Mouse (Mus musculus): ENCODE measurements around the gene Olfr1368. TPM values are rescaled to one million over a fixed set of nuclear protein-coding genes. Genes with fewer than 3 reads are reported as not detected.

Gene Olfr1368
- not detected in 2 replicates for polyA plus RNA-seq (2015; fragmentation: Nextera tagmentation; extraction: Ambion mirVana)

DNA sequence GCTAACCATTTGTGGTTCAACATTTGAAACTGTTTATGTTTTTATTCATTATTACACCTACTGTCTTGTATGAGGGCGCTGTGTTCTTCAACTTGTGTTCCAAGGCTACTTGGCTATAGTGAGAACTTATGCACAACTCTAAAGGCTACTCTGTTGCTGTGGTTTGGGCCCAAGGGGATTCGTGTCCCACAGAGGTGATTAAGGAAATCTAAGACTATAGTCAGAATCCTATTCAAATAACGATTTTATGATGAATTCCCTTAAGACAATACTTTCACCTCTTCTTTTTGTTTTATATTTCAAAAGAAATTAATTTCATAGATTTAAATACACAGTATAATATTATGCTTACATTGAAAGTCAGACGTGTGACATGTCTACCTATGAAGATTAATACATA is at the start of gene Olfr1368:
Gene Olfr1368, minus strand, starts transcription at position 101 of the 400 bp plus-strand sequence.
- DNase-seq (ENCODE audit: low spot score) (no peak), ATAC-seq (replicated peaks; ENCODE audit: low FRiP score, low read depth) (no peak)
- 75% methylated on average over 4 of the region's 4 CpGs for WGBS
- Histone ChIP-seq H3K27me3 (ENCODE audit: insufficient read depth, low read length) (no peaks in the 10 kb centered on the region), H3K36me3 (ENCODE audit: insufficient read depth, low read length) (no peaks in the 10 kb centered on the region), H3K4me2 (ENCODE audit: low read length) (no peak within 1 kb of the TSS), H3K27ac (no peak within 1 kb of the TSS), H3K9ac (ENCODE audit: low read depth, low read length) (no peak within 1 kb of the TSS), H3K4me3 (replicated peaks; ENCODE audit: low read depth, low read length) (no peak within 1 kb of the TSS), H3K4me1 (replicated peaks; ENCODE audit: insufficient read depth, low read length) (no peaks in the 10 kb centered on the region), H3K9me3 (replicated peaks; ENCODE audit: low read length) (no peaks in the 10 kb centered on the region)
- no peak for TF ChIP-seq CTCF (IDR thresholded peaks at IDR 0.05; ENCODE audit: low read depth)

DNA sequence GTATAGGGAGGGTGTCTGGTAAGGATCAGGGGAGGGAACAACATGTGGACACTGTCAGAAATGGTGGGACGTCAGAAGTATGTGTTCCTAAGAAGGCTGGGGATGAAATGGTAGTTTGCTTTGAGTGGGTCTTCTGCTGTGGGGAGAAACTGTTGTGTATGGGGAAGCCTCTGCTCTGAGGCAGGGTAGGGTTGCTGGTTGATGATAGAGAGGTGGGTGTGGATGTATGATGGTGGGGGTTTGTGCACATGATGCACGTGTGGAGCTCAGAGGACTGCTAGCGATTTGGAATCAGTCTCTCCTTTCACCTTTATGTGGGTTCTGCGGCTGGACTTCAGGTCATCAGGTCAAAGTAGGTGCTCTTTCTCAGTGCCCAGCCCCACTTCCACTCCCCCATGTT is 39.9 kb upstream of the Olfr1368 start:
- no peaks in the 10 kb centered on the region for H3K9me3 ChIP-seq (replicated peaks; ENCODE audit: low read length)
- peaks cover 65% of the 10 kb centered on the region for H3K36me3 ChIP-seq (ENCODE audit: insufficient read depth, low read length)
- H3K4me2 ChIP-seq (ENCODE audit: low read length), result no peak overlapping the region
- DNase-seq (ENCODE audit: low spot score) (no peak), ATAC-seq (replicated peaks; ENCODE audit: low FRiP score, low read depth) (no peak)
- TF ChIP-seq CTCF (IDR thresholded peaks at IDR 0.05; ENCODE audit: low read depth), result no peak
- no peak overlapping the region for H3K27ac ChIP-seq
- H3K4me3 ChIP-seq (replicated peaks; ENCODE audit: low read depth, low read length), result no peak overlapping the region
- no peaks in the 10 kb centered on the region for H3K27me3 ChIP-seq (ENCODE audit: insufficient read depth, low read length)
- H3K9ac ChIP-seq (ENCODE audit: low read depth, low read length), result no peak overlapping the region
- H3K4me1 ChIP-seq (replicated peaks; ENCODE audit: insufficient read depth, low read length), result peaks cover 9% of the 10 kb centered on the region
- 71% methylated on average over 4 of the region's 4 CpGs for WGBS

DNA sequence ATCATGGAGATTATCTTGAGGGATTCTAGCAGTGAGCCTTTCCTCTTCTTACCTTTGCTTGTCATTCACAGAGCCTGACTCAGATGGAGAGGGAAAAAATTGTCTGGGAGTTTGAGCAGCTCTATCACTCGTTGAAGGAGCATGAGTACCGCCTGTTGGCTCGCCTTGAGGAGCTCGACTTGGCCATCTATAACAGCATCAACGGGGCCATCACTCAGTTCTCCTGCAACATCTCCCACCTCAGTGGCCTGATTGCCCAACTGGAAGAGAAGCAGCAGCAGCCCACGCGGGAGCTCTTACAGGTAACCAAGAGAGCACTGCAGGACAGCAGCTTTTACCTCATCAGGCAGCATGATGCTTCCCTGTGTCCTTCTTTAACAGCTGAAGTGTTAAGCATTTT is 38.0 kb upstream of the Olfr1368 start:
- Histone ChIP-seq H3K4me1 (replicated peaks; ENCODE audit: insufficient read depth, low read length) (peaks cover 9% of the 10 kb centered on the region), H3K4me3 (replicated peaks; ENCODE audit: low read depth, low read length) (no peak overlapping the region), H3K9me3 (replicated peaks; ENCODE audit: low read length) (no peaks in the 10 kb centered on the region), H3K27ac (no peak overlapping the region), H3K9ac (ENCODE audit: low read depth, low read length) (no peak overlapping the region), H3K27me3 (ENCODE audit: insufficient read depth, low read length) (no peaks in the 10 kb centered on the region), H3K36me3 (ENCODE audit: insufficient read depth, low read length) (peaks cover 47% of the 10 kb centered on the region), H3K4me2 (ENCODE audit: low read length) (no peak overlapping the region)
- TF ChIP-seq CTCF (IDR thresholded peaks at IDR 0.05; ENCODE audit: low read depth), result no peak
- WGBS, result 82% methylated on average over 7 of the region's 7 CpGs
- no peak for ATAC-seq (replicated peaks; ENCODE audit: low FRiP score, low read depth)
- DNase-seq (ENCODE audit: low spot score), result no peak

DNA sequence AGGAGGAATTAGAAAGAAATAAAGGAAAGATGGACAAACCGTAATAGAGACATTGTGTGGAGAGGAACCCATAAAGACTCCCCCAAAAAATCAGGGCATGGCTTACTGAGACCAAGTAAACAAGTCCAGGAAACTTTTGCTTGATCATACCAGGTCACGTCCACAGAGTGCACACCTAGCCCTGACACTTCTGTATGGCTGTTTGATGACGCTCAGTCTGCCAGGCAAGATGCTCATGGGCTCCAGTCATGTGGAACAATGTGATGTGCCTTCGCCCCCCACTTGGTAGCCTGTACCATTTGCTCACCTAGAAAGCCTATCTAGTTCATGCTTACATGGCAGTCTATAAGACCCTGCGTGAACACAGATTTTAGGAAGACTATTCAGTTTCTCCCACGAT is 37.4 kb upstream of the Olfr1368 start:
- ATAC-seq (replicated peaks; ENCODE audit: low FRiP score, low read depth), result no peak
- DNase-seq (ENCODE audit: low spot score), result no peak
- peaks cover 9% of the 10 kb centered on the region for H3K4me1 ChIP-seq (replicated peaks; ENCODE audit: insufficient read depth, low read length)
- no peak overlapping the region for H3K4me3 ChIP-seq (replicated peaks; ENCODE audit: low read depth, low read length)
- no peak overlapping the region for H3K27ac ChIP-seq
- no peak for TF ChIP-seq CTCF (IDR thresholded peaks at IDR 0.05; ENCODE audit: low read depth)
- H3K9me3 ChIP-seq (replicated peaks; ENCODE audit: low read length), result no peaks in the 10 kb centered on the region
- WGBS, result 80% methylated on average over 6 of the region's 6 CpGs
- H3K4me2 ChIP-seq (ENCODE audit: low read length), result no peak overlapping the region
- H3K9ac ChIP-seq (ENCODE audit: low read depth, low read length), result no peak overlapping the region
- no peaks in the 10 kb centered on the region for H3K27me3 ChIP-seq (ENCODE audit: insufficient read depth, low read length)
- peaks cover 42% of the 10 kb centered on the region for H3K36me3 ChIP-seq (ENCODE audit: insufficient read depth, low read length)

DNA sequence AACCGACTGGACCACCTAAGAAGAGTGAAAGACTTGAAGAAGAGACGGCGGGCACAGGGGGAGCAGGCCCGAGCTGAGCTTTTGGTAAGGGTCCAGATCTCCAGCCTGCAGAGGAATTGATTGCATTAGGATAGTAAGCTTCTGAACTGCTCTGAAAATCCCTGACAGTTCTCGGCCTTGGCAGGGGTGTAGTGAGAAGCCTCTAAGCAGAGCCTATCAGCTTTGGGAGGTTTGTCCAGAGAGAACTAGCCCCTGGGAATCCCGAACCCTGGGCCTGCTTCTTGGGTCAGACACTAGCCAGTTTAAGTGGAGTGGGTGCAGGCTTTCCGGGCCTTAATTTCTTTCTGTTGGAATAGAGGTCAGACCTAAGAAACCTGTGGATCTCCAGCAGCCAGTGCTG is 36.3 kb upstream of the Olfr1368 start:
- no peak for ATAC-seq (replicated peaks; ENCODE audit: low FRiP score, low read depth)
- H3K4me3 ChIP-seq (replicated peaks; ENCODE audit: low read depth, low read length), result peak overlapping the region; percentile 98
- H3K27ac ChIP-seq, result no peak overlapping the region
- peaks cover 32% of the 10 kb centered on the region for H3K36me3 ChIP-seq (ENCODE audit: insufficient read depth, low read length)
- no peaks in the 10 kb centered on the region for H3K27me3 ChIP-seq (ENCODE audit: insufficient read depth, low read length)
- WGBS, result 70% methylated on average over 7 of the region's 7 CpGs
- no peak for DNase-seq (ENCODE audit: low spot score)
- H3K4me1 ChIP-seq (replicated peaks; ENCODE audit: insufficient read depth, low read length), result peaks cover 9% of the 10 kb centered on the region
- peak overlapping the region; percentile 59 for H3K4me2 ChIP-seq (ENCODE audit: low read length)
- TF ChIP-seq CTCF (IDR thresholded peaks at IDR 0.05; ENCODE audit: low read depth), result no peak
- peak overlapping the region; percentile 42; the same call in 1 of the 2 replicates for H3K9ac ChIP-seq (ENCODE audit: low read depth, low read length)
- H3K9me3 ChIP-seq (replicated peaks; ENCODE audit: low read length), result no peaks in the 10 kb centered on the region

DNA sequence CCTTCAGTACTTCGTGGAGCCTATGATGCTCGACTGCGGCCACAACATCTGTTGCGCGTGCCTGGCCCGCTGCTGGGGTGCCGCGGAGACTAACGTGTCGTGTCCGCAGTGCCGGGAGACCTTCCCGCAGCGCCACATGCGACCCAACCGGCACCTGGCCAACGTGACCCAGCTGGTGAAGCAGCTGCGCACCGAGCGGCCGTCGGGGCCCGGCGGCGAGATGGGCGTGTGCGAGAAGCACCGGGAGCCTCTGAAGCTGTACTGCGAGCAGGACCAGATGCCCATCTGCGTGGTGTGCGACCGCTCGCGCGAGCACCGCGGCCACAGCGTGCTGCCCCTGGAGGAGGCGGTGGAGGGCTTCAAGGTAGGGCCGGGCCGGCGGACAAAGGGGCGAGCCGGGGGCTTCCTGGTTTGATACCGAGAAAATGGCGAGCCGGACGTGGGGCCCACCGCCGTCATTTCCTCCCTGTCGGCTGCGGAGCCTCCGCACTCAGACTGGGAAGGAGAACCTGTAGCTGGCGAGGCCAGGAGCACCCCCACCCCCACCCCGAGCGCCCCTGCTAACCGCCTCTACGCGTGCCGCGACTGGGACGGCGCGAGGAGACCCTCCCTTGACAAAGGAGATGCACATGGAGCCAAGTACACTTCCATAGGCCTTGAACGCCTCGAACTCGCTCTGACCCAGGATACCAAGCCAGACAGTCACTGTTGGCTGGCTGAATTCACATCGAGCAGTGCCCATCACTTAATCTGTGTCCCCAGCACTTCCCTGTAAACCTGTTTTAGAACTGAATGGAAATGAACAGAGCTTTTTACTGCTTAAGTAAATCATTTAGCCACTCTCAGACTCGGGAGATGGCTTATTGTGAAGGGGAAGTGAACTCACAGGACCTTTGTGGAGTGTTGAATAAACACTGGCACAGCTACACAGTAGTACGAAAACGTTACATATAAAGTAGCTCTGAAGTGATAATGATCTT is 35.2 kb upstream of the Olfr1368 start:
- DNase-seq (ENCODE audit: low spot score), result peak; percentile 61
- ATAC-seq (replicated peaks; ENCODE audit: low FRiP score, low read depth), result peak; percentile 44
- peaks cover 28% of the 10 kb centered on the region for H3K36me3 ChIP-seq (ENCODE audit: insufficient read depth, low read length)
- H3K4me2 ChIP-seq (ENCODE audit: low read length), result peak overlapping the region; percentile 59
- TF ChIP-seq CTCF (IDR thresholded peaks at IDR 0.05; ENCODE audit: low read depth), result no peak
- peak overlapping the region; percentile 98 for H3K4me3 ChIP-seq (replicated peaks; ENCODE audit: low read depth, low read length)
- H3K27me3 ChIP-seq (ENCODE audit: insufficient read depth, low read length), result no peaks in the 10 kb centered on the region
- H3K9me3 ChIP-seq (replicated peaks; ENCODE audit: low read length), result no peaks in the 10 kb centered on the region
- peak overlapping the region; percentile 95 for H3K27ac ChIP-seq
- H3K9ac ChIP-seq (ENCODE audit: low read depth, low read length), result peak overlapping the region; percentile 89
- WGBS, result under 1% methylated on average over 71 of the region's 71 CpGs
- H3K4me1 ChIP-seq (replicated peaks; ENCODE audit: insufficient read depth, low read length), result peaks cover 9% of the 10 kb centered on the region

Measured in kidney, postnatal 0 days (tissue).